Mouse (Mus musculus) cerebellum, postnatal 4 days (tissue): ENCODE results near the gene Jakmip3.

Experiments
- DNase-seq, 2 experiments: peaks; one replicate each; pipeline ENCODE4 v3.0.0; 2022; ENCODE audit warnings: low spot score in 2 of 2, mixed read lengths in 1 of 2

The Jakmip3 gene

DNA sequence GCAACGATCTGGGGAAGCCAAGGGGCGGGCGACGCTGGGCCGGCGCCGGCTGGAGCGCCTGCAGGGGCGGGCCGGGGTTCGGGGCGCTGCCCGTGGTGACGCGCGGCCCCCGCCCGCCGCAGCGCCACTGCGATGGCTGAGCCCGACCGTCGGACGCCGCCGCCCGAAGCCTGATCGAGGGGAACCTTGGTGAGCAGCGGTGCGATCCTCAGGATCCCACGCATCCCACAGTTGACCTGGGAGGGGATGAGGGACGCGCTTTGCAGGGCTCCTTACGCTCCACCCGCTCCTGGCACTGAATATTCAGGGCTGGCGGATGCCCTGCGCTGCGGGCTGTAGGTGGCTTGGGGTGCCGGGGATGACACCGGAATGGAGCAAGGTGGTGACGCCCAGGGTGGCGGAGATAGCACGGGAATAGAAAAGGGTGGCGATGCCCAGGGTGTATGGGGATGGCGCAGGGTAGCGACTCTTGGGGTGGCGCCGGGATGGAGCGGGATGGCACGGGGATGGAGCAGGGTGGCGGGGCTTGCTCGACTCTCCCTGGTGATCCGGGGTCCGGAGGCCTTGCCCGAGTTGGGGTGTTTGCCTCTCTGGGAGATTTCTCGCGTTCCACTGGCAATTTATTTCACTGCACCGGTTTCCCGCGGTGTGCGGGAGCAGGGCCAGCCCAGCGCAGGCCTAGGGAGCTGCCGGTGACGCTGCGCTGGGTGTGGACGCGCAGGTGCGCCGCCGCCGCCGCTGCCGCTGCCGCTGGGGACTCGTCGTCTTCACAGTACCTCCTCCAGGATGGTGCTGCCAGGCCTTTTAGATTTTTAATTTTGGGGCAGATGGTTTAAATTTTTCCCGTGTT, at the start of gene Jakmip3:
Gene Jakmip3, plus strand, starts transcription at position 119 of the 850 bp plus-strand sequence.
- DNase-seq = peak in 1 of 2 experiments; percentile 16

DNA sequence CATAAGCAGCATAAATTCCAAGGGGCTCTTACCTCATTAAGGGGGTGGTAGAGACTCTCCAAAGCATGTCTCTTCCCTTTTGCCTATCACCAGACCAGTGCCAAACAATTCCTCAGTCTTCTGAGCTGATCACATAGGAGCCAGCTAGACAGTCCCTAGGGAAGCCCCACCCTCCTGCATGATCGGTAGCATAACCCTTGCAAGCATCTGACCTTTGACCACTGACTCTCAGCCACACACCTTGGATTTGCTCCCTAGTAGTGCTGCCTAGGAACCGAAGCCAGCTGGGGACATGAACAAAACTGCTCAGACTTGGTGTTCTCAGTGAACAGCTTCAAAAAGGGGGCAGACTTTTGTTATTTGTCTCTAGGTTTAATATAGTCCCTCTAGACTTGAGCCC, 42.4 kb upstream of the Jakmip3 start:
- DNase-seq = no peak

DNA sequence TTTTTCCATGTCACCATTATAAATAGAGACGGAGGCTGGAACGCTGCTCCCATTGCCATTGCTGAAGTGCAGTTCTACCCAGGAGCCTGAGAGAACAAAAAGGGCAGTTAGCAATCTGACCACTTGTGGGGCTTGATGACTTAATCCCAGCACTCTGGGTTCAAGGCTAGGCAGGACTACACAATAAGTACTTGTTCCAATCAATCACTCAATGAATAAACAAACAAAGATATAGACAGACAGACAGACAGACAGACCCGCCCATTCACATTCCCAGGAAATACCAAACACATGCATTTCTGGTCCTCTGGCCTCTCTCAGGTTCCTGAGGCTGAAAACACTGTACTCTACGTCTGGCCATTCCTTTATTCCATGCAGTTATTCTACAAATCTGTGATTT, 41.8 kb upstream of the Jakmip3 start:
- DNase-seq = no peak

DNA sequence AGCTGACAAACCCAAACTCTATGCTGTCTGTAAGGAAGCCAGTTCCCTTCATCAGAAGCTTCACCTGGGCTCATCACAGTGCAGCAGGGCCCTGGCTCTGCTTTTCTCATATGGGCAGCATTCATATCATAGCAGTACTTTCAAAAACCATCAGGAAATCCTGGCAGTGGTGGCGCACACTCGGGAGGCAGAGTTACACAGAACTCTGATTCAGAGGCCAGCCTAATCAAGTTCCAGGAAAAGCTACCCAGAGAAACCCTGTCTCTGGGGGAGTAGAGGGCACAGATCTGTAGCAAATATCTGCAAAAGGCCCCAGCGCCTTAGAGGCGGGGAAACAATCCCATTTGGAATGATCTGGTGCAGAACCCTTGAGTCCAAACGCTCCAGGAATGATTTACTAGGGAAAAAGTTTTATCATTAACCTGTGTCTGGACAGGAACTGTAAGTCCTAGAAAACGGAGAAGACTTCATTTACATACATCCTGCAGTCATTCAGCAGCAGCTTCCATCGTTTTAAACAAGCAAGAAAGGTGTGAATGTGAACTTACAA, 36.6 kb upstream of the Jakmip3 start:
- DNase-seq = no peak

DNA sequence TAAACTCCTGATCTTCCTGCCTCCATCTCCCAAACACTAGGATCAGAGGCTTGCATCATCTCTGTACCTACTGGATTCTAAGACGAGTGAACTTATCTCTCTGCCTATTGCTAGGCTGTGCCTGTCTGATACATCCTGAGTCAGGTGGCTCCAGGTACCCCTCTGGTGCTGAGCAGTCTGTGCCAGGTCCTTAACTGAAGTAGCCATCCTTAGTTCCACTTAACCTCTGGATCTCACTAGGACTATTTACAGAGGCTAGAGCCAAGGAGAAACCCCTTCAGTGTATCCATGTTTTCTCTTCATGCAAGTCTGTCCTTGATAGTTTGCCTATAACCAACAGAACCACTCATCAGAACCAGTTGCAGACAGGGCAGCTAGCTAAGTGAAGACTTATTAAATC, 34.1 kb upstream of the Jakmip3 start:
- no peak for DNase-seq

DNA sequence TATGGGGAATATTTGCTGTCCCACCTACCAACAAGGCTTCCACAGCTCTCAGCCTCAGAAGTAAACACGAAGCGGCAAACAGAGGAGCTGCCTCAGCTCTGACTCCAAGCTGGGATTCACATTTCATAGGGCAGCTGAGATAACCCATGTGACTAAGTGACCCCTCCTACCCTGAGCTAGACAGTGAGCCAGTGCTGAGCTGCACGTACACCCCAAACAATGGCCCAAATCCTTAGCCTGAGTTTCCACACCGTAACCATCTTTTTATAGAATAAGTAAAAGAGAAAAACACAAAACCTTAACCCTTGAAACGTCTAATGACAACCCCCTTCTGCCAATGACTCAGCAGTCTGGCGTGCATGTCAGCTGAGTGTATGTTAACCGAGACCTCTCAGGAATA, 33.5 kb upstream of the Jakmip3 start:
- DNase-seq = no peak

DNA sequence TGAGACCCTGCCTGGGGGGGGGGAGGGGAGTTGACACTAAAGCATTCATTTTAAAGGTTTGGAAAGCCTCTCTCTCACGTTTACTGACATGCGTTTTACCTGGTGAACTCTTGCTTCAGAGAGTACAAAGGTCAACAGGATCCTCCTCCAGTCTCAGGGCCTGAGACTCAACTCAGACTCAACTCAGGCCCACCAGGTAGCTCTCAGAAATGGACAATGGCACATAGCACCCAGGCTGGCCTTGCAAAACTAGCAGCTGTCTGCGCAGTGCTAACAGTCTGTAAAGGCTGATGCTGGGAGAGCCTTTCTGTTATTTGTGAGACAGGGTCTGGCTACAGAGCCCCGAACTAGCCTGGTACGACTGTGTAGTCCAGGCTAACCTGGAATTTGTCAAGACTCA, 32.6 kb upstream of the Jakmip3 start:
- DNase-seq = no peak

DNA sequence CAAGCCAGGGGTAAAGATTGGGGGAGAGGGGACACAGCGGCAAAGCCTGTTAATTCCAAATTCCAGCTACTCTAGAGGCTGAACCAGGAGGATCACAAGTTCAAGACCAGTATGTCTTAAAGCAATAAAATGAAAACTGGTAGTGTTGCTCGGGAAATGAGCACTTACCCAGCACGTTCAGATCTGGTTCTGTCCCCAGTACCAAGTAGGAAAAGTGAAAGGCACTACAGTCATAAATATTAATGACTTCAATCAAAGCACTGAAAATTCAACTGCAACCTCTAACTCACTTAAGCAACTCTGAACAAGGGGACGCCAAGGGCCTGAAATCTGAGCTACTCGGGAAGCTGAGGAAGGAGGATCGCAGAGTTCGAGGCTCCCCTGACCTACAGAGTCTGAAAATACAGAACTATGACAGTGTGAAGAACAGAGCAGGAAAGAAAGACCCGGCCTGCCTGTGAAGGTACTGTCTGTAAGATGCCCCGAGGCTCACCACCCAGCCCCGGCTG, 31.7 kb upstream of the Jakmip3 start:
- no peak for DNase-seq

DNA sequence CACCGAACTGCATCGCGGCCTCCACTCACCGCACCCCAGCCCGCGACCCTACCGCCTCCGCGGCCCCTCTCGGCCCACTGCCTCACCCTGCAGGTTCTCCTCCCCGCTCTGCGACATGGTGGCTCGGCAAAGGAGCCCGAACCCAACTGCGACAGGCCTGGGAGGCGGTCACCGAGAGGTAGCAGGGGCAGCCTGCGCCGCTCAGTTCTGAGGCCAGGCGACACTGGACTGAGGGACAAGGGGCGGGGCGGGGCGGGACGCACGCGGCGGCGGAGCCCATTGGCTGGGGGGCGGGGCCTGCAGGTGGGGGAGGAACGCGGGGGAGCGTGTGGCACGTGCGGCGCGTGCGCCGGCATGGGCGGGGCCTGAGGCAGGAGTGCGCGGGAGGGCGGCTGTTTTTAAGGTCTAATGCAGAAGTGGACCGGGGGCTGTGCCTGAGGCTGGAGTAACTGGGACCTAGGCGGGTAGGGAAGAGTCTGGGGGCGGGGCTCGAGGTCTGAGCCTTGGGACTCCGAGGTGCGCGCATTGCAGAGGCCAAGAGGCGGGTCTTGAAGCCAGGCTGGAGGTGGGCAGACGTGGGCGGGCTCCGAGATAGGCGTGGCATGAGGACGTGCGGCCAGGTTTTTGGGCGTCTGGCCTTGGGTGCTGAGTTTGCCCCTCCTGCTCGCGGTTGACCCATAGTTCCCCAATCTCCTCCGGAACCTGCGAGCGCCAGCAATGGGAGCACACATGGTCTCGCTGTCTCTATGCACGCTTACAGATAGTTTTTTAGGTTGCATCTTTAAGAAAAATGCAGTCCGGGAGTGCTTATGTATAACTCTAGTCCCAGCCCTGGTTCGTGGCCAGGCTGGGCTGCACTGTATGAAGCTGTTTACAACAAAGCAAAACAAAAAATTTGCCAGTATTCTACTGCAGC, 31.0 kb upstream of the Jakmip3 start, which contains the start of gene Bnip3:
Gene Bnip3, minus strand, starts transcription at position 243 of the 916 bp plus-strand sequence.
- peak; percentile 60 to 81 for DNase-seq

DNA sequence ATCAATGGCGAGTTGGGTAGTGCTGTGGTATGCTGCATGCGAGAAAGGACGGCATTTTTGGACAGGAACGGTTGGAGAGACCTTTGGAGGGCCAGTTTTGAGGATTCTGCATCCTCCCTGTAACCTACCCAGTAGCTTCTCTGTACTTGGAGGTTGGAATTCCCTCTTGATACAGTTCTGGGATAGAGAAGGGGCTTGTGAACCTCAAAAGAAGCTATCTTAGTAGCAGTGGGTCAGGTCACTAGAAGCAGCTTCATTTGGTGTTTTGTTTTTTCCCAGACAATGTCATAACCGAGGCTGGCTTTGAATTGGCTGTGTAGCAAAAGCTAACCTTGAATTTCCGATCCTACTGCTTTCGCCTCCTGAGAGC, 30.4 kb upstream of the Jakmip3 start:
- no peak for DNase-seq

DNA sequence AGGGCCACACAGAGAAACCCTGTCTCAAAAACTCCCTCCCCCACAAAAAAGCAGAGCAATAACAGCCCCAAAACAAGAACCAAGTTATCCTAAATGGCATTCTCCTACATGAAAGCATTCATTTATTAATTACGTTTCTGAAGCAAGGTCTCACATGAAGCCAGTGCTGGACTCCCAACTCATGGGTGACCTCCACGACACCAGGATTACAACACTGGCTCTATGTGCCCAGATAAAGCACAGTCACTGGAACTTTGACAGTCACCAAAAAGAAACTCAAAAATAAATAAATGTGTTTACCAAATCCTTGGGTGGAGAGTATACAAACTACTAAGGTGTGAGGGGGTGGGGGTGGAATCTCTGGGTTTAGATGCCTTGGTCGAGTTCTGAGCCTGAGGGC, 26.9 kb upstream of the Jakmip3 start:
- no peak for DNase-seq

DNA sequence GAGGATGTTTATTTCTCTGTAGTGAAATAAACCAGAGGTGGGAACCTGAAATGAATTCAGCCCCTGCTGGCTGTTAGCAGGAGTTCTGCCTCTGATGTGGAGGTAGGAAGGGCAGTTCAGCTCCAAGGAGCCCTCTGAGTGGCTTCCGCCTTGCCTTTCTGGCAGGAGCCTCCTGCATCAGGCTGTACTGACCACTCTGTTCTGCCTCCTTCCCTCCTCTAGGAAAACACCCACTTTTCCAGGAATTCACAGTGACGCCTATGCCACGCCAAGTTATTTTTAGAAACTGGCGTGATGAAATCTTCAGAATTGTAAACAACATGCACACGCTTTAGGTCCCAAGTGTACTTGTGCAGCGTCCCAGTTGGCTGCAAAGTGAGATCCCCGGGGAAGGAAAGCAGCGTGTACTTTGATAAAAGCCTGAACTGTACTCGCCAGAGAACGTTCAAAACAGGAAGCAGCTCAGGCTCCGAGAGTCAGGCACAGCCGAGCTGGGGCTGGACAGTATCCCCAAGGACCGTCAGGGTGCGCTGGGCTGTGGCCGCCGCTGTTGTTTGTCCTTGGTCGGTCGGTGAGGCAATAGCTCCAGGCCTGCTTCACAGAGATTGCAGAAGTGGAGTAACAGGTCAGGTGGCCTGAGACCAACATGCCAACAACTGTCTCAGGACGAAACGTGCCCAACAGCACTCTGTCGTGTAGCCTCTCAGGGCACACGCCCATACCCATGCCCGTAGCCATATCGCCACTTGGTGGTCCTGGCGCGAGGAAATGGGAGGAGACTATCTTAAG, 21.2 kb upstream of the Jakmip3 start:
- no peak for DNase-seq

DNA sequence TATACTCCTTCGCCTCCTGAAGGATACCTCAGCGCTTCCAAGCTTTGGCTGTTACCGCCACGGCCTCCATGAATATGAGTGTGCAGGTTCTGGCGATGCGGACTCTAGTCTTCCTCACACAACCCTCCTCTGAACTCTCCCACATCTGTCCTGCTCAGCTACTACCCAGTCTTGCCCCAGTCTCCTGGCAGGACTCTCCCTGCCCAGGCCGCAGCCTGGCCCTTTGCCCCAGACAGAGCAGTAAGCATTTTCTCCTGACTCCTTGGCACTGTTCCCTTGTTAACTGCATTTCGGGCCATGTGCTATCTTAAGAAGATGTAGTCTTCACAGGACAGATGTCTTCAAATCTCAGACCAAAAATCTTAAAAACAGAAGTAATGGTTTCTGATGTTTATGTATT, 18.9 kb upstream of the Jakmip3 start:
- no peak for DNase-seq

DNA sequence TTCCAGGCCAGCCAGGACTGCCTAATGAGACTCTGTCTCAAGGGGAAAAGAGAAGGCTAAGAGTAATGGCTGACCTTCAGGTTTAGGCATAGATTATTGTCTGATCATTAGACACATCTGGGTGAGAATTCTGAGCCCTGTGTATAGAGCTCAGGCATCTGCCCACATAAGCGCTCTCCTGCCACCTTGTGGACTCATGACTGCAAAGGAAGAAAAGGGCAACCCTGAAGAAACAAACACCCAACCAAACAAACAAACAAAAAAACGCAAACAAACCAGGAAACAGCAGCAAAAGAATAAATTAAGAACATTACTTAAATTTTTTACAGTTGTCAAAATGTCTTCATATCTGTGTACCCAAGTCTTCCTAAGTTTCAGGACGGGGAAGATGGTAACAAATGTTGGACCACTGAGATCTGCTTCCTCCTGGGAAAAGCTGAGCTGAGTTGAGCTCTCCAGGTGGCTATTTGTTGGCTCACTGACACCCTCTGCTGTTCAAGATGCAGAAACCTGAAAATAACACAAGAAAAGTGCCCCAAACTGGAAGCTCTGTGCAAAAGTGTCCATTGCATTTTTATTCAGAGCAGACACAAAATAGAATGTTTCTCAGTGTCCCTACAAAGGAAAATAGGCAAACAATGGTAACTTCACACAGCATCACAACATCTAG, 16.6 kb upstream of the Jakmip3 start:
- DNase-seq = no peak

DNA sequence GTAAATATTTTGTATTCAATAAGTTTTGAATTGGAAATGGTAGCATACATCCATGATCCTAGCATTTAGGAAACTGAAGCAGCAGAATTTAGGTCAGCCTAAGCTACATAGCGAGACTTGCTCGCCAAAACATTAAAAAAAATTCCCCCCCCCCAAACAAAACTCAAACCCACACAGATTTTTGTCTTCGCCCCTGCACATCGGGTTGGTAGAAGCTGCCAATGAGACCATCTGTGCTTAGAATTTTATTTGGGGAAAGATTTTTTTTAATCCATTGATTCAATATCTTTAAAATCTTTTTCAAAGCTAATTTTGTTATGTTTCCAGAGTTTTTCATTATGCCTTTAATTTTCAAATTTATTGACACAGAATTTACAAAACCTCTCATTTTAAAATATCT, 12.1 kb upstream of the Jakmip3 start:
- no peak for DNase-seq

DNA sequence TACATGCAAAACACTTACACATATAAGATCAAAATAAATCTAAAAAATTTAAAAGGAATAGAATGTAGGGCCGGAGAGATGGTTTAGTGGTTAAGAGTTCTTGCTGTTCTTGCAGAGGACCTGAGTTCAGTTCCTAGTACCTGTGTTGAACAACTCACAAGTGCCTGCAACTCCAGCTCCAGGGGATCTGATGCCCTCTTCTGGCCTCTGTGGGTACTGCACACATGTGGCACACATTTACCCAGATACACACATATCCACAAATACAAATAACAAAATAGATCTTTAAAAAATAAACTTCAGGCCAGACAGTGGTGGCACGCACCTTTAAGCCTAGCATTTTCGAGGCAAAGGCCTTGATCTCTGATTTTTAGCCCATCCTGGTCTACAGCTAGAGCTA, 6.0 kb upstream of the Jakmip3 start:
- no peak for DNase-seq

DNA sequence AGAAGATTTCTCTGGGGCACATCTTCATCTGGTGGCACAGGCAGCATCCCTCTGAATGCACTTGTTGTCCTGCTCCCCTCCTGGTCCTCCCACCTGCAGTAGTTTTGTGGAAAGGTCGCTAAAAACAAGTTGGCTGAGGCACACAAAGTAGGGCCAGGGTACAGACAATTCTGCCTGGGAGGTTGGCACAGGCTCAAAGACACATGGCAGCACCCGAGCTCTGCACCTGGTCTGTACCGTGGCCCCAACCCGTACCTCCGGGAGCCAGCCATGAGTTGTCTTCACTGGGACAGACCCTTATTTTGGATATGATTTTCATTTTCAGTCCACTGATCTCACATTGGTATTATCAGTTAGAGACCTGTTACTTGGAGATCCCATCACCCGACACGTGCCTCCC, 1.5 kb upstream of the Jakmip3 start:
- no peak for DNase-seq

DNA sequence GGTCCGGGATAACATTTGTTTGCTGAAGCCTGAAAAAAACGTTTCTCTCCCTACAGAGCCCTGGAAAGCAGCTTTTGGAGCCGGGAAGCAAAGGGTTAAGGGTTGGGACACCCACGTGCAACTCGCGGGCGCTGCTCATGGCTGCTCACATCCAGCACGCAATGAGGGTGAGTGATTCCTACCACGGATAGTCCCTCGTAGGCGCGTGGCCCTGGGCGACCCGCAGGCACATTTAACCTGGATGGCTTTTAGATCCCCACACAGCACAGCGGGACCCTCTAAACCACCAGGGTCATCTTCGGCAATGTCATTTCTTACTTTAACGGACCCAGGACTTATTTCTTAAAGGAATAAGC, 296 bp upstream of the Jakmip3 start:
- peak in 1 of 2 experiments; percentile 53 for DNase-seq

DNA sequence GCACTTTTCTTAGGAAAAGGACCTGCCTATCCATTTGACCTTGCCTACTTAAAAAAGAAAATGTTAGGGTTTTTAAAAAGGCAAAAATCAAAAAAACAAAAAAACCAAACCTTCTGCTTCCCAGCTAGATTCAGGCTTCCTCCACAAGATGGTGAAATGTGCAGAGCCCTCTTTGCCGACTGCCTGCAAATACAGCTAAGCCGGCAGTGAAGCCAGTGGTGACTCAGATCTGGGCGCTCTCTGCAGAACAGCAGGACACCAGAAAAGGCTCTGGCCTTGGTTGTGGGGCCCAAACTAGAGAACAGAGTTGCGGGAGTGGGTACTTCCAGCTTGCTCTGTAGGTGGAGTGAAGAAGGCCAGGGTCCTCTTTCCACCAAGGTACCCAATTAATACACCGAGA, 1.0 kb downstream of the Jakmip3 start:
- no peak for DNase-seq

DNA sequence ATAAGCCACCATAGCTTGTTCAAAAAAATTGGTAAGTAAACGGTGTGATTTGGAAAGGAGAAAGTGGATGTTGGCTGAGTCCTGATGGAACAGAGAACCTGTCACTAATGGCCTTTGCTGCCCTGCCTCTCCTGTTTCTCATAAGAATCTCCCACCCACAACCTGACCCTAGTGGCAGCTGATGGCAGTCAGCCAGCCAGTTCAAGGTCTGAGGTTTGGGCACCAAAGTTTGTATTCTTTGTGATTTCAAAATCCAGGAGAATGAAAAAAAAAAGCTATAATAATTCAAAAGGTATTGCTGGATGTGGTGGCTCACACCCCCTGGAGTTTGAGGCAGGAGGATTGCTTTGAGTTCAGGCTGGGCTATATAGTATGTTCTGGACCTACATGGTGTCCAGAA, 1.8 kb downstream of the Jakmip3 start:
- DNase-seq = no peak

DNA sequence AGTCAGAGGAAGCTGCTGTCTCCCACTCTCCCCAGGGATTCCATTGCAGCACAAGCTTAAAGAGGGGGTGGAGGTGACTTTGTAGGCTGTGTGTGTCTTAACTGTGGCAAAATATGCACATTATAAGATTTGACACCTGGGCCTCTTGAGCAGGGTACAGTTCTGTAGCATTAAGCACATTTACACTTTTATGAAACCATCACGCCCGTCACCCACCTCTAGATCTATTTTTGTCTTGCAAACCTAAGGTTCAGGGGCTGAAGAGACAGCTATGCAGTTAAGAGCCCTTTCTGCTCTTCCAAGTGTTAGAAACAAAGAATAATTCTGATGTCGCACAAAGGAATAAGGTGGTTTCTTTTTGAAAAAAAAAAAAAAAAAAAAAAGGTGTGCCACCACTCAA, 5.1 kb downstream of the Jakmip3 start:
- no peak for DNase-seq
